Mouse (Mus musculus): ENCODE data around the gene Btbd2.

- TF ChIP-seq CTCF (IDR thresholded peaks at IDR 0.05; ENCODE audit: low read depth) = no peak
- TF ChIP-seq EP300 (IDR thresholded peaks at IDR 0.05; ENCODE audit: low read depth) = no peak
Measured at GRCm38 (mm10) chr10:80682003-80682402, 25.1 kb upstream of the Btbd2 start.

Measured in heart, postnatal 0 days (tissue).